Mouse (Mus musculus) cerebellum, adult 11 months (tissue): ENCODE measurements around the gene Dip2b.

Source experiments
- DNase-seq: peaks from one replicate; pipeline ENCODE4 v3.0.0; 2022

Gene Dip2b

GRCm38 (mm10) chr15:100182526-100183280, 144.2 kb downstream of the Dip2b start:
- no peak for DNase-seq

GRCm38 (mm10) chr15:100183510-100183909, 145.0 kb downstream of the Dip2b start:
- DNase-seq: no peak

- DNase-seq: no peak
Measured at GRCm38 (mm10) chr15:100184821-100185496, 146.5 kb downstream of the Dip2b start.

GRCm38 (mm10) chr15:100186234-100186633, 147.8 kb downstream of the Dip2b start:
- no peak for DNase-seq

- no peak for DNase-seq
Measured at GRCm38 (mm10) chr15:100186882-100187672, 148.6 kb downstream of the Dip2b start.

- no peak for DNase-seq
Measured at GRCm38 (mm10) chr15:100188542-100188941, 150.1 kb downstream of the Dip2b start.

- DNase-seq: no peak
Measured at GRCm38 (mm10) chr15:100188962-100189404, 150.5 kb downstream of the Dip2b start.

- DNase-seq: no peak
Measured at GRCm38 (mm10) chr15:100190083-100190482, 151.6 kb downstream of the Dip2b start.

- peak; percentile 78 for DNase-seq
Measured at GRCm38 (mm10) chr15:100198983-100199745, 160.7 kb downstream of the Dip2b start.

GRCm38 (mm10) chr15:100199790-100200189, 161.3 kb downstream of the Dip2b start:
- DNase-seq: peak; percentile 83

GRCm38 (mm10) chr15:100201806-100202205, 163.3 kb downstream of the Dip2b start:
- DNase-seq: no peak

- no peak for DNase-seq
Measured at GRCm38 (mm10) chr15:100202431-100203015, 164.1 kb downstream of the Dip2b start.

- no peak for DNase-seq
Measured at GRCm38 (mm10) chr15:100204574-100204973, 166.1 kb downstream of the Dip2b start.

GRCm38 (mm10) chr15:100210013-100210412, 171.5 kb downstream of the Dip2b start:
- no peak for DNase-seq

- DNase-seq: no peak
Measured at GRCm38 (mm10) chr15:100213339-100213738, 174.9 kb downstream of the Dip2b start.

- DNase-seq: no peak
Measured at GRCm38 (mm10) chr15:100215092-100215491, 176.6 kb downstream of the Dip2b start.

GRCm38 (mm10) chr15:100216173-100216572, 177.7 kb downstream of the Dip2b start:
- no peak for DNase-seq

GRCm38 (mm10) chr15:100218018-100218417, 179.6 kb downstream of the Dip2b start:
- DNase-seq: no peak

- DNase-seq: no peak
Measured at GRCm38 (mm10) chr15:100219396-100219795, 180.9 kb downstream of the Dip2b start.

- no peak for DNase-seq
Measured at GRCm38 (mm10) chr15:100220916-100221315, 182.5 kb downstream of the Dip2b start.

GRCm38 (mm10) chr15:100225381-100225780, 186.9 kb downstream of the Dip2b start:
- DNase-seq: no peak

GRCm38 (mm10) chr15:100225891-100226290, 187.4 kb downstream of the Dip2b start:
- DNase-seq: peak; percentile 53
